Mouse (Mus musculus): ENCODE measurements around the gene Ccnt1. TPM values are rescaled to one million over a fixed set of nuclear protein-coding genes. Genes with fewer than 3 reads are reported as not detected.

Ccnt1 gene
- 25.8 TPM for polyA plus RNA-seq (2014; fragmentation: Illumina TruSeq; extraction: RNeasy Lipid Tissue Mini Kit (QIAGEN cat#74804); ENCODE audit: low read depth, low replicate concordance)

DNA sequence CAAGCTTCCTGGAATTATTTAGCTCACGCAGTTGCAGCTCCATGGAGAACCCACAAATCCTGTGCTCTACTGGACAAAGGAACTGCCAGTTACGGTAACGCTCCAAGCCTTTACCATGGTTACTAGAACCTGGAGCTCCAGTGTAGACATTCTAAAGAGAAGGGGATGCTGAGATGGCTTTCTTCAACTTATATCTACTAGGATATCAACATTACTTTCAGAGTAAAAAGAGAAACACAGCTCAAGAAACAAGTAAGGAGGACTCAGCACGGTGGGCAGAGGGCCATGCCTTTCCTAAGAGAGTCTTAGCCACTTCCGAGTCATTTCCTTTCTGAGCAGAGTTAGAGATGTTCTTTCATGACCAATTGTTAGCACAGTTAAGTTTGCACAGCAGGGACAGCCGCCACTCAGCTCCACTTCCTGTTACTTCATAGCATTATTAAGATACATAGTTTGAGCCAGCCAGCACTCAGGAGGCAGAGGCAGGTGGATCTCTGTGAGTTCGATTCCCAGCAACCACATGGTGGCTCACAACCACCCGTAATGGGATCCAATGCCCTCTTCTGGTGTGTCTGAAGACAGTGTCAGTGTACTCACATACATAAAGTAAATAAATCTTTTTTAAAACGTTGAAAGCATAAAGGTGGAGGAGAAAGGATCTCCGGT, at the start of gene Ccnt1, which contains the start of gene 4930415O20Rik:
Gene Ccnt1 (minus strand): TSS at position 51 of the 666 bp plus-strand sequence.
Gene 4930415O20Rik (plus strand): TSS at position 132 of the 666 bp plus-strand sequence.

DNA sequence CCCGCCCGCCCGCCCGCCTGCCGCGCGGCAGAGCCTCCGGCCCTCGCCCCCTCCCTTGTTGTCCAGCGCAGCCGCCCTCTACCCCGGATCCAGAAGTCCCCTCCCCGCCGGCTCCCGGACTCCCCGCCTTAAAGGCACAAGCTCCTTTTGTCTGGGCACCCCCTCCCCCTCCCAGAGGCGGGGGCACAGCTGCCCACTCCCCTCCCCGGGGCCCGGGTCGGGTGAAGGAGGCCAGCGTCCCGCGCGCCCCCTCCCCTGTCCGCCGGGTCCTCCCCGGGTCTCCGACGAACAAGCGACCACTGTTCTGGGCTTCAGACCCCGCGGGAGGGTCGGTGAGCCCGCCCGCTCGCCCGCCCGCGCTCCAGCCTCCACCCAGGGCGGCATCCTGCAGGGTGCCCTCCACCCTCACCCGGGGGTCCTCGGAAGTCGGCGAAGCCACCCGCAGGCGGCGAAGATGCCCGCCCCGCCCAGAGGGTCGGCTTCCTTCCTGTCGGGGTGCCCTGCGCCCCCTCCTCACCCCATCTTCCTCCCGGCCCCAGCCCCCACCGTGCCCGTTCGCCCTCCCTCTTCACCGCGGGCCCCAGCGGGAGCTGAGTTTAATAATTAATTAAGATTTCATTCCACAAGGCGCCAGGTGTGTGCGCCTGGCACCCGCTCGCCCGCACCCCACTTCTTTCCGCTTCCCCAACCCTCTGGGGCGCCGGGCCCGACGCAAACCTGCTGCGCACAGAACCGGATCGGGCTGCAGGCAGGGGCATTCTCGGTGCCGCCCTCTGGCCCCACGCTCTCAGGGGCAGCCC, 38.8 kb upstream of the Ccnt1 start, which contains the start of gene Adcy6:
Gene Adcy6 (minus strand): TSS at position 746 of the 800 bp plus-strand sequence.

DNA sequence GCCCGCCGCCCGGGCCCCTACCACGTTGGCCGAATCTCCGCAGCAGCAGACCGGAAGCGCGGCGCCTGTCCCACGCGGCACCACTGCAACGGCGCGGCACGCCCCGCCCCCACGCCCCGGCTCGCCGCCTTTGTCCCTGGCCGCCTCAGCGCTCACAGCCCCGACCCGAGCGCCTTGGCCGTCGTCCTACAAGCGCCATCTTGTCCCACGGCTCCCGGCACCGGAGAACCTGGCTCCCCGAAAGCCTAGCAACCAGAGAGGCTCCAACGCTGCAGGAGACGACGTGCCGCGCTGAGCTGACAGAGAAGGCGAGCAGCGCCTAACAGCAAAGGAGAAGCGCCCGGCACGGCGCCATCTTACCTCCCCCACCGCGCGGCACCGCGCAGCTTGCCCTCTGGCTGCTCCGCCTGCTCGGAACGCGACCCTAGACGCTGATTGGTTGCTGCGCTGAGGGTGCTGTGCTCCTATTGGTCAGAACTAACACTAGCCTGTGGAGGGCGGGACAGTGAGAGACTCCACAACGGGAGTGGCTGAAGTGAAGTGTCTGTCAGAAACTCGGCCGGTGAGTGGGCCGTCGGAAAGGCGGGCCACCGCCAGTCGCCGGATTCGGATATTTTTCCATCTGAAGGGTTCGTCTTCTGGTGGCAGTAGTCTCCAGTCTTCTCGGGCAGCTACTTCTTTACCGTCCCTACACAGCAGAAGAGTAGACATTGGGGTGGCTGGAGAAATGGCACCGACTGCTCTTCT, 36.7 kb downstream of the Ccnt1 start, which contains the start of gene Kansl2:
Gene Kansl2 (minus strand): TSS at position 384 of the 747 bp plus-strand sequence.

DNA sequence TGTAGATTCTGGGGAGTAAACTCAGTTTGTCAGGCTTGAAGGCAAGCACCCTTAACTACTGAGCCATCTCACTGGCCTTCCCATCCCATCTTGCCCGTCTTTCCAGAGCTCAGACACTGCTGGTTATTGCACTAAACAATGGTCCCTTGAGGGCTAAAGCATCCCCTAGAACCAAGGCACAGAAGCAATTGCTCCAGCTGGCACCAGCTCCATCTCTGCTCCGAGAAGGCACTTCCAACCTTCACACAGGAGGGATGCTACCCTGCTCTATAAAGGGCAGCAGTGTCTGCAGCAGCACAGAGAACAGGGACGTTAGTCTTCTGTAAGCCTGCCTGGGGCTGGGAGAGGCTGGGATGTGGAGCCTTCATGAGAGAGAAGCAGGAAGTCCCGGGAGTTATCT, 78.6 kb downstream of the Ccnt1 start, which contains the start of gene Olfr279:
Gene Olfr279 (plus strand): TSS at position 301 of the 400 bp plus-strand sequence.

Other genes starting within 250 kb of the Ccnt1 start
- not detected for gene Olfr284, start 229.9 kb downstream of the Ccnt1 start, polyA plus RNA-seq (2014; fragmentation: Illumina TruSeq; extraction: RNeasy Lipid Tissue Mini Kit (QIAGEN cat#74804); ENCODE audit: low read depth, low replicate concordance)
- gene Olfr283, start 190.0 kb downstream of the Ccnt1 start, polyA plus RNA-seq (2014; fragmentation: Illumina TruSeq; extraction: RNeasy Lipid Tissue Mini Kit (QIAGEN cat#74804); ENCODE audit: low read depth, low replicate concordance): not detected
- gene Olfr282, start 139.7 kb downstream of the Ccnt1 start, polyA plus RNA-seq (2014; fragmentation: Illumina TruSeq; extraction: RNeasy Lipid Tissue Mini Kit (QIAGEN cat#74804); ENCODE audit: low read depth, low replicate concordance): not detected
- not detected for gene Olfr281, start 118.3 kb downstream of the Ccnt1 start, polyA plus RNA-seq (2014; fragmentation: Illumina TruSeq; extraction: RNeasy Lipid Tissue Mini Kit (QIAGEN cat#74804); ENCODE audit: low read depth, low replicate concordance)
- not detected for gene OR5BS1P, start 101.0 kb downstream of the Ccnt1 start, polyA plus RNA-seq (2014; fragmentation: Illumina TruSeq; extraction: RNeasy Lipid Tissue Mini Kit (QIAGEN cat#74804); ENCODE audit: low read depth, low replicate concordance)
- not detected for gene Lalba, start 88.2 kb downstream of the Ccnt1 start, polyA plus RNA-seq (2014; fragmentation: Illumina TruSeq; extraction: RNeasy Lipid Tissue Mini Kit (QIAGEN cat#74804); ENCODE audit: low read depth, low replicate concordance)
- gene Olfr279, start 78.5 kb downstream of the Ccnt1 start, polyA plus RNA-seq (2014; fragmentation: Illumina TruSeq; extraction: RNeasy Lipid Tissue Mini Kit (QIAGEN cat#74804); ENCODE audit: low read depth, low replicate concordance): not detected
- gene Kansl2, start 36.7 kb downstream of the Ccnt1 start, polyA plus RNA-seq (2014; fragmentation: Illumina TruSeq; extraction: RNeasy Lipid Tissue Mini Kit (QIAGEN cat#74804); ENCODE audit: low read depth, low replicate concordance): 18.8 TPM
- gene 4930415O20Rik, start 81 bp upstream of the Ccnt1 start, polyA plus RNA-seq (2014; fragmentation: Illumina TruSeq; extraction: RNeasy Lipid Tissue Mini Kit (QIAGEN cat#74804); ENCODE audit: low read depth, low replicate concordance): not detected
- gene Adcy6, start 39.2 kb upstream of the Ccnt1 start, polyA plus RNA-seq (2014; fragmentation: Illumina TruSeq; extraction: RNeasy Lipid Tissue Mini Kit (QIAGEN cat#74804); ENCODE audit: low read depth, low replicate concordance): 2.4 TPM
- not detected for gene Cacnb3, start 59.9 kb upstream of the Ccnt1 start, polyA plus RNA-seq (2014; fragmentation: Illumina TruSeq; extraction: RNeasy Lipid Tissue Mini Kit (QIAGEN cat#74804); ENCODE audit: low read depth, low replicate concordance)
- 2.8 TPM for gene Ddx23, start 92.0 kb upstream of the Ccnt1 start, polyA plus RNA-seq (2014; fragmentation: Illumina TruSeq; extraction: RNeasy Lipid Tissue Mini Kit (QIAGEN cat#74804); ENCODE audit: low read depth, low replicate concordance)
- gene Rnd1, start 106.5 kb upstream of the Ccnt1 start, polyA plus RNA-seq (2014; fragmentation: Illumina TruSeq; extraction: RNeasy Lipid Tissue Mini Kit (QIAGEN cat#74804); ENCODE audit: low read depth, low replicate concordance): 6.3 TPM
- gene Ccdc65, start 137.3 kb upstream of the Ccnt1 start, polyA plus RNA-seq (2014; fragmentation: Illumina TruSeq; extraction: RNeasy Lipid Tissue Mini Kit (QIAGEN cat#74804); ENCODE audit: low read depth, low replicate concordance): not detected
- 1.7 TPM for gene Fkbp11, start 157.3 kb upstream of the Ccnt1 start, polyA plus RNA-seq (2014; fragmentation: Illumina TruSeq; extraction: RNeasy Lipid Tissue Mini Kit (QIAGEN cat#74804); ENCODE audit: low read depth, low replicate concordance)
- 14.6 TPM for gene Arf3, start 192.3 kb upstream of the Ccnt1 start, polyA plus RNA-seq (2014; fragmentation: Illumina TruSeq; extraction: RNeasy Lipid Tissue Mini Kit (QIAGEN cat#74804); ENCODE audit: low read depth, low replicate concordance)
- gene Wnt10b, start 207.2 kb upstream of the Ccnt1 start, polyA plus RNA-seq (2014; fragmentation: Illumina TruSeq; extraction: RNeasy Lipid Tissue Mini Kit (QIAGEN cat#74804); ENCODE audit: low read depth, low replicate concordance): not detected
- not detected for gene Wnt1, start 218.9 kb upstream of the Ccnt1 start, polyA plus RNA-seq (2014; fragmentation: Illumina TruSeq; extraction: RNeasy Lipid Tissue Mini Kit (QIAGEN cat#74804); ENCODE audit: low read depth, low replicate concordance)
- gene Ddn, start 238.6 kb upstream of the Ccnt1 start, polyA plus RNA-seq (2014; fragmentation: Illumina TruSeq; extraction: RNeasy Lipid Tissue Mini Kit (QIAGEN cat#74804); ENCODE audit: low read depth, low replicate concordance): not detected

All from liver, adult 10 weeks (tissue).